Mouse (Mus musculus) ovary, adult 18-20 months (tissue): ENCODE data around the gene Nek8.

Experiments
- DNase-seq: peaks from one replicate; pipeline ENCODE4 v3.0.0; 2022; ENCODE audit warnings: low spot score, mixed read lengths

The Nek8 gene

DNA sequence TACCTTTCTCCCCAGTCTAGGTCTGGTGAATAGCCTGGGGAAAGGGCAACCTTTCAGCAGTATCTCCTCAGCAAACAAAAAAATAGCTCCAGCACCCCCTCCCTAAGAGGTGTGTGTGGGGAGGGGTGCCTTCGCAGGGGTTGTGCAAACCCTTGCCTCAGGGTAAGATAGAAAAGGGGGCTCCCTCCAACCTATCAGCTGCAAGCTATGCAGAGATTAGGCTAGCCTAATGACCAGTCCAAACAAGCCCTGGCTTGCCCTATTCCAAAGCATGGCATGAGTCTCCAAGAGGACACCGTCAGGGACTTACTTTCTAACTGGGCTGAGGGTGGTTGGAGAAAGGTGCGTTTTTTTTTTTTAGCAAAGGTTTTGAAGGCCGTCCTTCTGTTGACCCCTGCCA lies 10.3 kb downstream of the Nek8 start:
- DNase-seq, result no peak

DNA sequence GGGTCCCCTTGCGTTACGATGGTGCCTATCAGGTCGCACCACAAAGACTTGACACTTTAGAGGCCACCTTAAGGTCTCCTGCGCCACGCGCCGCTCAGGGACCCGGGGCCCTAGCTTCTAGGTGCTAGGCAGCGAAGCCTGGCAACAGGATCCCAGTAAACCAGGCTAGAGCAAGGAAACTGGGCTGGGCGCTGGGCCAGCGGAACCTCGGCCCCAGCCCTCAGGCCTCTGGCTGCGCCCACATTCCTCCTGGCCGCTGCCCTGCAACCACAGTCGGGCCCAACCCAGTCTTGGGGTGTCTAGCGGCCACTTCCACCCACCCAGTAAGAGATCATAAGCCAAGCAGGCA lies 10.7 kb downstream of the Nek8 start:
- DNase-seq, result no peak

DNA sequence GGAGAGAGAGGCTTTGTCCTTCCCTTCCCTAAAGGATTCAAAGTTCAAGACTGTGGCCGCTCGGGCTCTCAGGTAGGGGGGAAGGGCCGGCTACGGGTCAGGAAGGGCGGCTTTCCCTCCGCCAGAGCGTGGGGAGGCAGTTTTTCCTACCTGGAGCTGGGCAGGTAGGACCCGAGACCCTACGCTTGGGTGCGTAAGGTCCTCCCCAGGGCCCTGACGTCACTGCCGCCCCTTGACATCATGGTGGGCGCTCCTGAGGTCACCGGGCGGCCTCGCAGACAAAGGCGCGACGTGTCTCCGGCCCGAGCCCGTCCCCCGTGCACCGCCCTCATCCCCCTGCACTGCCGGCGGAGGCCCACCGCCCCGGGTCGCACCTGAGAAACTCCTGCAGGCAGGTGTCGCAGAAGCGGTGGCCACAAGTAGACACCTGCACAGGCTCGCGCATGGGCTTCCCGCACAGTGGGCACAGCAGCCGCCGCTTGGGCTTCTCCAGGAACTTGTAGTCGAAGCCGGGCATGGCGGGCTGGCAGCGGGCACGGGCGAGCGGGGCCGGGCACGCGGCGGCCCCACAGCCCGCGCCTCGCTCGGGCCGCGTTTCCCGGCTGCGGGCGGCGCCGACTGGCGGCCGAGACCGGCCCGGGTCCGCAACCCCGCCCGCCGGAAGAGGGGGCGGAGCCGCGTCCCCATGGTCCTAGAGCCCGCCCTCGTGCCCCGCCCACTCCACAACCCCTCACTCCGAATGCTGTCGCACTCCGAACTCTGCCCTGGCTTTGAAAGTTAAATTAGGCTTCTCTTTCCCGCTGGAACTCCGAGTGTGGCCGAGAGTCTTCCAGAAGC lies 11.3 kb downstream of the Nek8 start, which contains the start of gene Traf4:
Traf4 (minus strand) TSS at position 666 of the 837 bp plus-strand sequence.
- DNase-seq, result peak; percentile 75

DNA sequence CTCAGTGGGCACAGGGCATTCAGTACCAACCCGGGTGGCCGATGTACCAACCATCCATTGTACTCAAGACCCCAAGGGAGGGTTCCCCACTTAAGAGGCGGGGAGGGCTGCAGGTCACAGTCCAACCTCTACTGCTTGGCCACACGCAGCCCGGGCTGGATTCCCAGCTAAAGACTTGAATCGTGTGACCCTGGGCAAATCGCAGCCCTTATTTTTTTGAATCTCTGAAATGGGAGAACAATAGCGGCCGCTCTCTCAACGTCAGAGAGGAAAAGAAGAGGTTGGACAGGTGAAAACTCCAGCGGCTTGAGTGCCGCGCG lies 11.9 kb downstream of the Nek8 start:
- no peak for DNase-seq

DNA sequence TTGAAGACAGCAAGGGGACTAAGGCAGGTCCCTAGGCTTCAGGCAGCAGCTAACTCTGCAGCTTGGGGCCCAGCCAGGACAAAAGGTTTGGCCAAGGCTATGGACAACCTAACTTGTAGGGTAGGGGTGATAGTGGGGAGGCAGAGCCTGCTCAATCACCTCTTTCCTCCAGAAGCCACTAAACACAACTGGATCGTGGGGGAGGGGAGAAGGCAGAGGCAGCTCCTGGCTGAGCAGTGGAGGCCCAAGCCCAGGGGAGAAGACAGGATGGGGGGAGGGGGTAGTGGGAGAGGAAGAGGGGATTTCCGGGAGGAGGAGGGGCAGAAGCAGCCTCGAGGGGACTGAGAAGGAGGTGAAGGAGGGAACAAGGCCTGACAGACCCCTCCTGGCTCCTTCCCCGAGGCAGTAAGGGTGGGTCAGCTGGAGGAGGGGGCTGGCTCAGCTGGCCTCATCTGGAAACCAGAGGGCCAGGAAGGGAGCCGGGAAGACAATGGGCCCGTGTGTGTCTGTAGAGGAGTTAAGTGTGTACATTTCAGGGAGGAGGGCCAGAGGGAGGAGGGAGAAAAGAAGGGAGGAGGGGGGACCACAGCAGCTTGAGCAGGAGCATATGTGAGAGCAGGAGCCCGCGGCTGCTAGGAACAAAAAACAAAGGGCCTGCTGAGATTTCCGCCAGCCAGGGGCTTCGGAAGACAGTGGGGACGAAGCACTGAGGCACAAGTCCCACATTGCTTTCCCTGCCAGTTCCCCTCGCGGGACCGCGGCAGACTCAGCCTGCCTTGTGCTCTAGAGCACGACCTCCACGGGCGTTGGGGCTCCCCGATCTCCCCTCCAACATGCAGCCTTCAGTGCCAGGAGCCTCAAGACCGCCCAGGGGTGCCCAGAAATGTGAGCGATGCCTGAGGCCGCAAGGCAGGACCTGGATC lies 12.5 kb downstream of the Nek8 start:
- peak; percentile 55 for DNase-seq

DNA sequence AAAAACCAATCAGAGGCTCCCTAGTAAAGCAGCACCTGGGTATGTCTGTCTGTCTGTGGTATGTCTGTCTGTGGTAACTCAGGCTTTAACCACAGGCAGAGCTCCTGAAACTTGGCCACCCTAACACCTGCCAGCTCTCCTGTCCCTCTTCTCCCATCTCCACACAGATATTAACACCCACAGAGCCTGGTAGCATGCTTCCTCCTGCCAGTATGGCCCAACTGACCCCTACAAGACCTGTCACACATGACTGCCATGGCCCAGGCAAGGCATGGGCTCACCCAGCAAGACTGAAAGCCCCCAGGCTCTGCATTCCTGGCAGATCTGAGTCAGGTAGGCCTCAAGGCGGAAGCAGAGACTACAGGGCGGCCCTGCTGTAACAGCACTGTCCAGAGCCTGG lies 13.4 kb downstream of the Nek8 start:
- DNase-seq, result no peak

DNA sequence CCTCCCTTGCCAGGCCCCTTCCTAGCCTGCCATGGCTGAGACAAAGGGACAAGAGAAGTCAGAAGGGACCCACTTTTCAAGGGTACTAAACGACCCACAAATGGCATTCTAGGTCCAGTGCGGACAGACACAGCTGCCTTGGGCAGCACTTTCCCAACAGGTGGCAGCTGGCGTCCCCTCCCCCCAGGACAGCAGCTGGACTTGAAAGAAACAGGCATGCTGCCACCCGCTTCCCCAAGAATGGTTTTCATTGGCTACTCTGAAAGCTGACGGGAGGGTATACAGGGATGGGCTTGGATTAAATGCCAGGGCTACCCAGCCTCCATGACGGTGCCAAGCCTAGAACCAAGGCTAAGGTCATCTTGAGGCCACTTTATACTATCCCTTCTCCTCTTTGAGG lies 14.0 kb downstream of the Nek8 start:
- DNase-seq, result no peak

DNA sequence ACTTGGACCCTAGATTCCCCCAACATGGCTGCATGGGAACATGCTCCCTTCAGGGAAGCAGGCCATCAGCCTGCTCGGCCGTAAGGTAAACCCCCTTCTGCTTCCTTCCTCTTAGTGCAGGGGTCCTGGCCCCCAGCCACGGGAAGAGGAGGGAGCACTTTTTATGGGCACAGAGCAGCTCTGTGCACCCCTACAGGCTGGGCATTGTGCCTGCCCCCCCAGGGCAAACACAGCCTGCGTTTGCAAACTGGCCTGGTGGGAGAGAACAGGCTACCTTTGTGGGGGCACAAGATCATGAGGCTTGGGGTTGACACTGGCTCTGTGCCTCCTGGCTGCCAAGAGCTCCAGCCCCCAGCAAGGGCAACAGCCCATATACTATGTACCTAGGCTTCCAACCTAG lies 14.5 kb downstream of the Nek8 start:
- DNase-seq, result no peak

DNA sequence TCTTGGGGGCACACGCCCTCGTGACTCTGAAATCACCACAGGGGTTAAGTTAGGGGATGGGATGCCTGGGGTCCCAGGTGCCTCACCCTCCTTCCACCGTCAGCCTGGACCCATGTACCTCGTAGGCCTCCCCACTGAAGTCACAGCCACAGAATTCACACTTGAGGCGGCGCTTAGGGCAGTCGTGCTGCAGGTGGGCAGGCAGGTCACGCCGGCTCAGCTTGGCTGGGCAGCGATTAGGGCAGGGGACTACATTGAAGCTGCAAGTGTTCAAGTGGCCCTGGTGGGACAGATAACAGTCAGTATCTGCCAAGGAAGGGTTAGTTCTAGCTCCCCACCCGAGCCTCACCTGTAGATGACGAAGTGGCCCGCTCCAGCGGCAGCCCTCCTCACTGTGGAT lies 15.3 kb downstream of the Nek8 start:
- no peak for DNase-seq

DNA sequence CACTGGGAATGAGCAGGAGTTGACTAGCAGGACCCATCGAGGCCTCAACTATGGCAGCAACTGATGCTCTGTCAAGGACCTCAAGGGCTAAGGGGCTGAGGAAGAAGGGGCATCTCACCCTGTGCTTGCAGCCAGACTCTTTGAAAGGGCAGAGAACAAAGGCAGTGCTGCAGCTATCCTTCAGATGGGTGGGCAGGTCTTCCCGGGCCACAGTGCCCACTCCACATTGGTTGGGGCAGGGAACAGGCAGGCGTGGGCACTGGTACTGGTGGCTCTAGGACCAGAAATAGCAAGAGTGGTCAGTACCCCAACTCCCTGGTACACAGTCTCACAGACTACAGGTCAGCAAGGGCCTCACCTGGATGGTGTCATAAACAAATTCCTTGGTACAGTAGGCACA lies 15.8 kb downstream of the Nek8 start:
- no peak for DNase-seq

DNA sequence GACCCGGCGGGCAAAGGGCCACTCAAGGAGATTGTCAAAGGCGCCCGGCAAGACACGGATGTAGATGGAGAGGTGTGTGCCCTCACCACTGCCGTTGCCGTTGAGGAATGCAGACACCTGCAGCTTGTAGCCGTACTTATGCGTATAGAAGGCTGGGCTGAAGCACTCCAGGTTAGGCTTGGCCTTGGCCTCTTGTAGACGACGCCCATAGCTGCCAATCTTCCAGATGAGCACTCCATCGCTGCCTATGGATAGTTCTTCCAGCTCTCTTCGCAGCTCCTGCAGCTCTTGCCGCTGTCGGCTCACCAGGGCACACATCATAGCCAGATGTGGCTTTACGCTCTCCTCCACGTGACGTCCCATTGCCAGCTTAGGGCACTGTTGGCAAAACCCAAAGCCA lies 16.3 kb downstream of the Nek8 start:
- DNase-seq, result no peak

DNA sequence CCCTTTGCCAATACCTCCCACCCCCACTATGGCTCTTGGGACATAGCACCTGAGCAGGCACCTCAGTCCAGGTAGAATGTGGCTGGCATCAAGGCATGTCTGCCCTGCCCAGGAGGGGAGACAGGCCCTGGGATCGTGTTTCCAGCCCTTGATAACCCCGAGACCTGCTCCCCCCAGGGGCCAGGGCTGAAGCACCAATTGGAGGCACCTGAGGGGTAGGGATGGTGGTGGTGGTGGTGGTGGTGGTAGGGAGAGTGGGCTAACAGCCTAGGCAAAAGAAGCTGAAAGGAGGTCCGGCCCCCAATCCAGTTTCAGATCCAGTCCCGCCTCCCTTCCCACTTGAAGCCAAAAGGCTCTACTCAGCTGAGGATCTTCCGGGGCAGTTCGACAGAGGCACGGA lies 16.9 kb downstream of the Nek8 start:
- DNase-seq, result no peak

DNA sequence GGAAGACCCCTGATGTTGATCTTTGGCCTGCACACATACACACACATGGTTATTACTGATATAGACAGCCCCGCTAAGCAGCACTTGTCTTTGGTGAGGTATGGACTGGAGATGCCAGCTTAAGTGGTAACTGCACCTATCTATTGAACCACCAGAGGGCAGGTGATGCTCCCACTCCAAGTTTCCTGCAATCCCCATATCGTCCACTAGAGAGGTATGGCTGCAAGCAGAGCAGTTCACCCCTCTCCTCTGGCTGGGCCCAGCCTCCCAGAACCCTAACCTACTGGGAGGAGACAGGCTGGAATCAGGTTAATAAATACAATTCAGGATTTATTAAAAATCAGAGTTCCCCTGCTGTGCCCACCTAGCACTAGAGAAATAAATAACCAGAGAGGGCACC lies 17.4 kb downstream of the Nek8 start:
- DNase-seq, result peak; percentile 69

DNA sequence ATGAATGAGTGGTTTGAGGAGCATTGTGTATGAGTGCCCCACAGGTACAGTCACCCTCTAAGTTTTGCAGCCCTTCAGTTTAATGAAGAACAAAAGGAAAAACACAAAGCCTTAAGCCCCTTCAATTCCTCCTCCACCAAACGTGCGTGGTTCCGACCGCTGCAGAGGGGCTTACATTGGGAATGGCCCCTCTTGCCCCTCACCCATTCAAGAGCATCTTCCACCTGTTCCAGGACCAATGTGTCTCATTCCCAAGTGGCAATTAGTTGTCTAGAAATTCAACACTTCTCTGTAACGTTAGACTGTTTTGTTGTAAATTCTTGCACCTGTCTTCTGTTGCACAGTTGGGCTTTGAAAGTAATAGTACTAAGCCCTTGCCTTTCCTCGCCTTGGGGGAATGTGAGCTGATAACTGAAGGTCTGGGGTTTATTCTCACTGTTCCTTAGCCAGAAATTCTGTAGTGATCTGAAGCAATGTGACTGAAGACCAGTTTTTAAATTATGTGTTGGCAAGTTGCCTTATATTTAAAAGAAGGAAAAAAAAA lies 20.2 kb downstream of the Nek8 start:
- DNase-seq, result no peak

DNA sequence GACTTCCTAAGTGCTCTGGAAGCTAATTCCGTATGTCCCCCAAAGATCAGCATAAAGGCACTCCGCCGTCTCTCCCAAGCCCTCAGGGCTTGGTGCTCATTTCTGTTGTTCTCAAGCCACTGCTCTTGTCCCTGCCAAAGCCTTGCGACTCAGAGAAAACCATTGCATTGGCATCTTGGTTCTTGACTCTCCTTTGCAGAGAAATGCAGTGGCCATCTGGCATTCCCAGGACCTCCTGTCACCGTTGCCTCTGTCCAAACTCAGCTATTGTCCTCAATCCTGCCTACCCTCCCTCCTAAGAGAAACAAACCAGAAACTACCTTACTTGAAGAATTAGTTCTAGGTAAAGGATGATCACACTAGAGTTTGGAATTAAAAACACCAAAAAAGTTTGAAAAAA lies 20.8 kb downstream of the Nek8 start:
- no peak for DNase-seq

DNA sequence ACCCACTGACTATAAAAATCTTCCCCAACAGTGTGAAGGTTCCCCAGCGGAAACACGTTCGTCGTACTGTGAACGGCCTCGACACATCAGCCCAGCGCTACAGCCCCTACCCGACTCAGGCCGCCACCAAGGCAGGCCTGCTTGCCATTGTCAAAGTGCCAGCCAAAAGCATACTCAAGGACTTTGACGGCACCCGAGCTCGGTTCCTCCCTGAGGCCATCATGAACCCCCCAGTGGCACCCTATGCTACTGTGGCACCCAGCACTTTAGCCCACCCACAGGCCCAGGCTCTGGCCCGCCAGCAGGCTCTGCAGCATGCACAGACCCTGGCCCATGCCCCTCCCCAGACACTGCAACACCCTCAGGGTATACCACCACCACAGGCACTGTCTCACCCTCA lies 22.7 kb downstream of the Nek8 start:
- no peak for DNase-seq

DNA sequence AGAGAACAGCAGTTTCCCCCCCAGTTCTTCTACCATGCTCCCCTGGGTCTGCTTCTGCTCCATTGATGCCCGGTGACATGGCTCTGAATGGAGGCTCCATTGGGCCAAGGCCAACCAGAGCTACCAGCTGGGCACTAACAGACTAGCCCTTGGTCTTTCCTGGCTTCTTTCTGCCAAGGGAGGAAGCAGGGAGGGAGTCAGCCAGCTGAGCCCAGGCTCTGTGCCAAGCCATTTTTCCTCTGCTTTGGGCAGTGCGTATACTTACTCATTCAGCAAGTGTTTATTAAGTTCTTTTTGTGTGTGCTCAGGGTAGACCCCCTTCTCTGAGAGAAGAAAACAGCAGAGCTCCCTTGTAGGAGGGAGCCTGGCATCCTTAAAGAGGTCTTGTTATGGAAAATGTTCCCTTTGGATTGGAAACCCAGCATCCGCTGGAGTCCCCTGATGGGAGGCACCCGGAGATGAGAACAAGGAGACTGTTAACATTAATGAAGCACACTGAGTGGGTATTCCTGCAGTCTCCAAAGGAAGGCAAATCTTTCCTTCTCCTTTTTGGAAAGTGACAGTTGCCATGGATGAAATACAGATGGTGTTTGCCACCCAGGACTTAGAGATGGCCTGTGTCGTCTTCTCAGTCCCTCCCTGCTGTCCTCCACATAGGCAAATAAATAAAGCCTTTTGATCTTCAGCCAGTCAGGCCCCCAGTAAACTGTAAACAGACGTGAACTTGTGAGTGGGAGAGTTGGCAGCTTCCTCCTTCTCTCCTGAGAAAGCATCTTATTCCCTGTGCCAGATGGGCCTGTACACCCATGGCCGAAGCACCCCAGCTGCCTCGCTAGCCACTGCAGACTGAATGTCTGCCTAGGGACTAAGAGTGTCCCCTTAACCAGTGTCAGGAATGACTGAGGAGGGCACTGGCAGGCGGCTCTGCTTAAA lies 23.9 kb downstream of the Nek8 start:
- peak; percentile 61 for DNase-seq

DNA sequence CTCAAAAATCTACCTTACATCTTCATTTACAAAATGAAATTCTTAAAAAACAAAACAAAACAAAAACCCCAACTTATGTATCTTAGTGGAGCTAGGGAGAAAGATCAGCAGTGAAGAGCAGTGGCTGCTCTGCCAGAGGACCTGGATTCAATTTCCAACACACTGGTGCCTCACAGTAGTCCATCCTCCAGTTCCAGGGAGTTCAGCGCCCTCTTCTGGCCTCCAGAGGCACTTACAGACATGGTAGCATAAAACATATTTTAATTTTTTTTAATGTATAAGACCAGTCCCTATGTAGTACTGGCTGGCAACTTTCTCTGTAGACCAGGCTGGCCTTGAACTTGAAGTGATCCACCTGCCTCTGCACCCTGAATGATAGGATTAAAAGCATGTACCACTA lies 25.3 kb downstream of the Nek8 start:
- no peak for DNase-seq

DNA sequence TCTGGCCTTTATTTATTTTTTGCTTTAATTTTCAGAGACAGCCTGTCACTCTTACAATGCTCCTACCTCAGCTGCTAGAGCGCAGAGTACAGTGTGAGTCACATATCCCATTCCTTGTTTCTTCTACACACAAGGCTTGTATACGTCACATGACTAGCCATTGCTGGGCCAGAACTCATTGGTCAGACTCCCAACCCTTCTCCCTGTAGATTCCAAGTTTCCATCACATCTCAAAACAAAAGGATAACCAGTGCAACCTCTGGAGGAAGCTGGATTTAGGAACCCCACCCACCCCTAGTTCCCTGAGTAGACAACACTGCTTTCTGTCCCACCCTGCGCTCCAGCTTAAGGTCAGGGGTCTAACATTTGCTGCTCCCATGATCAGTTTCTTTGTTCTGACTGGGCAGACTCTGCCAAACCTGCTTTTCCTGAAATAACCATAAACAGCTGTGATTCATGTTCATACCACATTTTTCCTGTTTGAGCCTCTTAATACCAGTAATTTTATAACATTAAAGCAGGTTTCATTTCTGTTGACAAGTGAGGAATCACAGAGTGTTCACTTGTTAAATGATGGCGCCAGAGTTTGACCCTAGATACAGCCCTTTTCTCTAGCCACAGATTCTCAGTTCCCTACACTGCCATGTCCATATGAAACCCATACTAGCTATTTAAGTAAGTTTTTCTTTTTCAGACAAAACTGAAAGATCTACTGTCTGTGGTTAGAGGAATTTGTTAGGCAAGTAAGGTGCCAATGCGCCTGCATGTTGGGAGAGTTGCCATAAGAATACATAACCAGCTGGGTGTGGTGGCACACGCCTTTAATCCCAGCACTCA lies 29.6 kb downstream of the Nek8 start:
- no peak for DNase-seq

DNA sequence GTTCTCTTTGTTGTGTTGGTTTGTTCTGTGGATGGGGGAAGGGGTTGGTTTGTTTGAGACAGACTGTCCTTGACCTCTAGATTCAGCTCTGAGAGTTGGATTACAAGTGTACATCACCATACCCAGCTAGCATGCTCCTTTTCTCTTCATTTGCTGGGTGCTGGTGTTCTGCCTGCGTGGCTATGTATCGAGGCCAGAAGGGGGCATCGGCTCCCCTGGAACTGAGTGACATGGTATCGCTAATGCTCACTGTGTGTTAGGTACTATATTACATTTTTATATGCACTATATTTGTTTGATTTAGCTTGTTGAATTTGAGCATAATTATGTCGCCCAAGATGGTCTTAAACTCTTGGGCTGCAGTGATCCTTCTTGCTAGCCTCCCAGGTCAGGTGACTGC lies 30.3 kb downstream of the Nek8 start:
- no peak for DNase-seq

DNA sequence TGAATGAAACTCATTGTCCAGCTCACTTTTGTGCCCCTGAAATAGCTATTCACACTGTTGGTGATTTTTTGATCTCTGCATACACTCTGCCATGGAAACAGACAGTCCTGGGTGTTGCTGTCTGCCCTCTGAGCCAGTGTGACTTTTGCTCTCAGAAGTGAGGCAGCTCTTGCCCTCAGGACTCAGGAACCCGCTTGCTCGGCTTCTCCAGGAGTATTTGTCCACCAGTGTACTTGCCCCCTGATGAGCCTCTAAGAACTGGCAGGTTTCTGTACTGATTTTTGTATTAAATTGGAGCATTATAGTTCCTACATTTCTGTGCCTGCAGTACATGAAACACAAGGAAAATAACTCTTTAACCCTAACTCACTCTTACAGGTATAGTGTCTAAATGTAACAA lies 33.0 kb downstream of the Nek8 start:
- no peak for DNase-seq
